Mouse (Mus musculus) megakaryocyte, embryonic 14.5 days (primary cell): ENCODE data around the gene Tmem254a.
"Not testable (repeated sequence)": the region's sequence is repeated elsewhere in the genome, so short reads cannot be mapped to it uniquely, and the experiment has no call there.

Experiments
- FLI1 ChIP-seq: IDR thresholded peaks from 2 replicates; pipeline ENCODE4 v1.6.1; 2012; ENCODE audit warnings: low read length, inconsistent platforms, mixed read lengths
- GATA1 ChIP-seq: IDR thresholded peaks from 3 replicates; pipeline ENCODE4 v1.6.1; 2012; ENCODE audit warnings: mixed read lengths, low read length, inconsistent platforms, borderline replicate concordance

DNA sequence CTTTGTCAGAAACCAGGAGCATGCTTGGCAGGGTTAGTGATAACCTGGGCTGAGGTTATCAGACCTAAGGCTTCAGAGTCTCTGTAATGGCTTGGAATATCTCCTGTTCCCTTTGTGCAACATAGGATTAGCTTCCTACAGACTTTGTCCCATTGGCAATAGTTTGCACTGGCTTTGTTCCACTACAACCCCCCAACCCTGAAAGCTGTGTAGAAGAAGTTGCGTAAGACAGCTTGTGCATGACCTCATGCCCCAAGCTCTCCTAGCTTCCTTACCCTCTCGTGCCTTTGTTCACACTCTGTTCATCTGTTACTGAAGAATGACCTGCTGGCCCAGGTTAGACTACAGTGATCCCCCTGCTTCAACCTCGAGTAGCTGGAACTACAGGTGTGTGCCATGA lies 30.4 kb upstream of the Tmem254a start:
- TF ChIP-seq GATA1, FLI1: not testable (repeated sequence)
